Mouse (Mus musculus): ENCODE data around the gene Ppfia3.

DNA sequence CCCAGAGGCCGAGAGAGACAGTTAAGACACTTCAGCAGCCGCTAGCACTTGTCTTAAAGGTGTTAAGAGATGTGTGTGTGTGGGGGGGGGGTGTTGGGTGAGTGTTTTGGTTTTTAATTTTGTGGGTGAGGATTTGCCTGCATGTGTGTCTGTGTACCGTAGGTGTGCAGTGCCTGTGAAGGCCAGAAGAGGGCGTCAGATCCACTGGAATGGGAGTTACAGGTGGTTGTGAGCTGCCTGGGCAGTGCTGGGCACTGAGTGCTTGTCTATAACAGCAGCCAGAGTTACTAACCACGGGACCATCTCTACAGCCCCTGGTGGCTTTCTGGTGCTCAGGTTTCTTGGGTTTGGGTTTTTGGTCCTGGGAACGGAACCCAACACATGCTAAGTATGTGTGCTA lies 35.3 kb downstream of the Ppfia3 start:
- TF ChIP-seq CTCF (conservative IDR thresholded peaks at IDR 0.05; ENCODE audit: low read length): peak; percentile 55
- no peak for TF ChIP-seq POU5F1 (IDR thresholded peaks at IDR 0.05; ENCODE audit: borderline replicate concordance, low read length)

Measured in E14TG2a.4 (cell line).